Mouse (Mus musculus) lung, embryonic 14.5 days (tissue): ENCODE results near the gene Prrt4. TPM values are rescaled to one million over a fixed set of nuclear protein-coding genes. Genes with fewer than 3 reads are reported as not detected.

ENCODE experiments used
- ATAC-seq: fragments of 200-750 bp; cut with Nextera tagmentation; 2 replicates; pipeline ENCODE4 v1.8.0; 2017; ENCODE audit warnings: mild to moderate bottlenecking, moderate TSS enrichment, moderate library complexity; ENCODE audit not compliant: insufficient read depth
- DNase-seq: peaks from one replicate; pipeline ENCODE4 v3.0.0-alpha.2; 2015
- H3K27ac ChIP-seq: fragments of 300-500 bp; sonication (generic); 2 replicates; pipeline ENCODE4 v1.5.1; 2014; ENCODE audit warnings: low read depth, mild to moderate bottlenecking, moderate library complexity
- H3K27me3 ChIP-seq: fragments of 300-500 bp; sonication (generic); 2 replicates; pipeline ENCODE4 v1.6.1; 2014; ENCODE audit warnings: low read length, control low read depth; ENCODE audit not compliant: insufficient read depth
- H3K36me3 ChIP-seq: fragments of 300-500 bp; sonication (generic); 2 replicates; pipeline ENCODE4 v1.6.1; 2014; ENCODE audit warnings: control low read depth; ENCODE audit not compliant: insufficient read depth
- H3K4me1 ChIP-seq: fragments of 300-500 bp; sonication (generic); 2 replicates; pipeline ENCODE4 v1.6.1; 2014; ENCODE audit warnings: antibody characterized with exemption, control low read depth; ENCODE audit not compliant: insufficient read depth
- H3K4me2 ChIP-seq: fragments of 300-500 bp; sonication (generic); 2 replicates; pipeline ENCODE4 v1.6.1; 2014; ENCODE audit warnings: mild to moderate bottlenecking
- H3K4me3 ChIP-seq: fragments of 300-500 bp; sonication (generic); 2 replicates; pipeline ENCODE4 v1.5.1; 2014; ENCODE audit warnings: low read depth, low read length
- H3K9ac ChIP-seq: fragments of 300-500 bp; sonication (generic); 2 replicates; pipeline ENCODE4 v1.6.1; 2014
- H3K9me3 ChIP-seq: fragments of 300-500 bp; sonication (generic); 2 replicates; pipeline ENCODE4 v1.6.1; 2016; ENCODE audit warnings: low read depth, low read length, control low read depth
- CTCF ChIP-seq: IDR thresholded peaks from 2 replicates; pipeline ENCODE4 v1.5.1; 2016; ENCODE audit warnings: antibody characterized with exemption, low read depth
- WGBS: fragments of 180-500 bp; shearing (Covaris S2); extraction: QIAGEN DNeasy Blood & Tissue Kit; methylation state at CpG from one replicate; pipeline ENCODE4 v1.1.7; 2014; 5-methylcytosine and 5-hydroxymethylcytosine counted together
- polyA plus RNA-seq: library from polyadenylated mRNA; unstranded; fragments of >200 nt; fragmentation: Nextera tagmentation; extraction: Ambion mirVana; gene quantifications from 2 replicates; pipeline ENCODE4 v1.2.1, GENCODE M21; 2014

The Prrt4 gene
- polyA plus RNA-seq, 1 experiment from 2014 or later = 0.93 TPM

GRCm38 (mm10) chr6:29147407-29148010, 31.9 kb downstream of the Prrt4 start:
- Histone ChIP-seq H3K27me3 (no peaks in the 10 kb centered on the region), H3K4me2 (no peak overlapping the region), H3K4me1 (no peaks in the 10 kb centered on the region), H3K36me3 (peaks cover 27% of the 10 kb centered on the region), H3K27ac (no peak overlapping the region), H3K4me3 (no peak overlapping the region), H3K9ac (no peak overlapping the region), H3K9me3 (no peaks in the 10 kb centered on the region)
- 76% methylated on average over 5 of the region's 5 CpGs for WGBS
- no peak for DNase-seq
- ATAC-seq = no peak
- TF ChIP-seq CTCF = no peak

- DNase-seq (no peak), ATAC-seq (no peak)
- Histone ChIP-seq H3K27ac (no peak overlapping the region), H3K9me3 (no peaks in the 10 kb centered on the region), H3K36me3 (peaks cover 21% of the 10 kb centered on the region; the same call in 1 of the 2 replicates), H3K27me3 (no peaks in the 10 kb centered on the region), H3K4me3 (no peak overlapping the region), H3K4me2 (no peak overlapping the region), H3K4me1 (no peaks in the 10 kb centered on the region), H3K9ac (no peak overlapping the region)
- TF ChIP-seq CTCF = no peak
- 63% methylated on average over 7 of the region's 7 CpGs for WGBS
Observed at GRCm38 (mm10) chr6:29146641-29147040, 32.7 kb downstream of the Prrt4 start.

GRCm38 (mm10) chr6:29145456-29146307, 33.7 kb downstream of the Prrt4 start:
- Histone ChIP-seq H3K4me3 (no peak overlapping the region), H3K27ac (no peak overlapping the region), H3K9me3 (no peaks in the 10 kb centered on the region), H3K4me2 (no peak overlapping the region), H3K4me1 (no peaks in the 10 kb centered on the region), H3K36me3 (peaks cover 21% of the 10 kb centered on the region; the same call in 1 of the 2 replicates), H3K27me3 (no peaks in the 10 kb centered on the region), H3K9ac (no peak overlapping the region)
- DNase-seq (no peak), ATAC-seq (no peak)
- 57% methylated on average over 12 of the region's 12 CpGs for WGBS
- TF ChIP-seq CTCF = no peak

- Histone ChIP-seq H3K9me3 (no peaks in the 10 kb centered on the region), H3K27ac (no peak overlapping the region), H3K36me3 (peaks cover 24% of the 10 kb centered on the region; the same call in 1 of the 2 replicates), H3K4me1 (no peaks in the 10 kb centered on the region), H3K9ac (no peak overlapping the region), H3K4me3 (no peak overlapping the region), H3K27me3 (no peaks in the 10 kb centered on the region), H3K4me2 (no peak overlapping the region)
- no peak for TF ChIP-seq CTCF
- no peak for DNase-seq
- WGBS = 73% methylated on average over 3 of the region's 3 CpGs
- ATAC-seq = no peak
Observed at GRCm38 (mm10) chr6:29144971-29145370, 34.4 kb downstream of the Prrt4 start.

GRCm38 (mm10) chr6:29143608-29144007, 35.8 kb downstream of the Prrt4 start:
- WGBS = 38% methylated on average over 5 of the region's 5 CpGs

GRCm38 (mm10) chr6:29137441-29137840, 41.9 kb downstream of the Prrt4 start:
- no peak overlapping the region for H3K4me3 ChIP-seq
- ATAC-seq = no peak
- 97% methylated on average over 9 of the region's 9 CpGs for WGBS
- no peak overlapping the region for H3K9ac ChIP-seq
- no peak for TF ChIP-seq CTCF
- H3K9me3 ChIP-seq = no peaks in the 10 kb centered on the region
- H3K36me3 ChIP-seq = peaks cover 75% of the 10 kb centered on the region
- DNase-seq = no peak
- no peak overlapping the region for H3K27ac ChIP-seq
- H3K27me3 ChIP-seq = no peaks in the 10 kb centered on the region
- H3K4me1 ChIP-seq = no peaks in the 10 kb centered on the region
- H3K4me2 ChIP-seq = no peak overlapping the region

More at GRCm38 (mm10) chr6:29143608-29144007, 35.8 kb downstream of the Prrt4 start:
- ATAC-seq = no peak
- TF ChIP-seq CTCF = peak; percentile 79
- no peak overlapping the region for H3K27ac ChIP-seq
- no peaks in the 10 kb centered on the region for H3K4me1 ChIP-seq
- no peak overlapping the region for H3K4me3 ChIP-seq
- DNase-seq = peak; percentile 78
- H3K36me3 ChIP-seq = peaks cover 27% of the 10 kb centered on the region
- no peak overlapping the region for H3K9ac ChIP-seq
- no peak overlapping the region for H3K4me2 ChIP-seq
- H3K27me3 ChIP-seq = no peaks in the 10 kb centered on the region
- no peaks in the 10 kb centered on the region for H3K9me3 ChIP-seq

GRCm38 (mm10) chr6:29133100-29133499, 46.3 kb downstream of the Prrt4 start:
- Histone ChIP-seq H3K9me3 (no peaks in the 10 kb centered on the region), H3K36me3 (peaks cover 88% of the 10 kb centered on the region), H3K27me3 (no peaks in the 10 kb centered on the region), H3K4me3 (no peak overlapping the region), H3K27ac (no peak overlapping the region), H3K4me2 (no peak overlapping the region), H3K9ac (no peak overlapping the region), H3K4me1 (no peaks in the 10 kb centered on the region)
- WGBS = 90% methylated on average over 9 of the region's 9 CpGs
- ATAC-seq (no peak), DNase-seq (no peak)
- TF ChIP-seq CTCF = no peak
